Mouse (Mus musculus): ENCODE measurements around the gene Gstp2.

The Gstp2 gene

GRCm38 (mm10) chr19:3999121-3999730 is 46.6 kb downstream of the Gstp2 start:
- ChIA-PET POLR2A (interaction anchor here in 3 of 4 experiments (0.7 to 9.8 kb wide), 59 partner anchors 9 to 291 kb away, joined by 3 to 137 read pairs (median 5); partner anchors contain the start of genes Acy3 (in 3 of the 3), Gstp2 (in 3 of the 3), Ndufv1 (in 3 of the 3) and 1810055G02Rik (in 2 of the 3)), CTCF (interaction anchor here (0.6 to 4.3 kb wide), 52 partner anchors 8 to 413 kb away, joined by 3 to 71 read pairs (median 6); partner anchors contain the start of genes Ndufv1 (in 4 of the 4), Acy3 (in 3 of the 4), Gstp2 (in 2 of the 4) and Aip (in 1 of the 4))

GRCm38 (mm10) chr19:3998335-3998734 is 47.5 kb downstream of the Gstp2 start:
- ChIA-PET POLR2A (interaction anchor here in 3 of 4 experiments (0.7 to 9.8 kb wide), 15 partner anchors 10 to 124 kb away, joined by 3 to 137 read pairs (median 13); partner anchors contain the start of genes Acy3 (in 2 of the 3), Gstp2 (in 2 of the 3), Ndufv1 (in 2 of the 3) and Ndufs8 (in 1 of the 3)), CTCF (interaction anchor here (0.5 to 4.3 kb wide), 9 partner anchors 9 to 246 kb away, joined by 4 to 71 read pairs (median 7); partner anchors contain the start of genes Gstp2 (in 1 of the 4) and Ndufv1 (in 1 of the 4))

GRCm38 (mm10) chr19:3997231-3997630 is 48.6 kb downstream of the Gstp2 start:
- POLR2A ChIA-PET: interaction anchor here (0.6 to 9.8 kb wide), 6 partner anchors 9 to 336 kb away, joined by 3 to 137 read pairs (median 5); partner anchors contain the start of genes Ndufv1 (in 2 of the 4) and Acy3 (in 1 of the 4)

GRCm38 (mm10) chr19:3996747-3997146 is 49.1 kb downstream of the Gstp2 start:
- ChIA-PET CTCF (interaction anchor here in 3 of 4 experiments (0.8 to 2.3 kb wide), 8 partner anchors 8 to 210 kb away, joined by 3 to 12 read pairs (median 4); partner anchors contain the start of gene Acy3 (in 1 of the 3)), POLR2A (interaction anchor here (0.6 to 9.8 kb wide), 8 partner anchors 8 to 336 kb away, joined by 4 to 137 read pairs (median 8); partner anchors contain the start of genes Acy3 (in 2 of the 4), Gstp2 (in 1 of the 4) and Ndufv1 (in 1 of the 4))

More at GRCm38 (mm10) chr19:3997231-3997630, 48.6 kb downstream of the Gstp2 start:
- CTCF ChIA-PET: interaction anchor here (0.5 to 2.3 kb wide), 8 partner anchors 8 to 59 kb away, joined by 3 to 12 read pairs (median 4); partner anchors contain the start of gene Ndufv1 (in 1 of the 4)

GRCm38 (mm10) chr19:3996106-3996505 is 49.7 kb downstream of the Gstp2 start:
- ChIA-PET CTCF (interaction anchor here (0.6 to 2.3 kb wide), 9 partner anchors 10 to 211 kb away, joined by 3 to 12 read pairs (median 5); partner anchors contain the start of genes Ndufv1 (in 2 of the 4) and Acy3 (in 1 of the 4)), POLR2A (interaction anchor here in 3 of 4 experiments (0.7 to 9.8 kb wide), 13 partner anchors 10 to 235 kb away, joined by 3 to 137 read pairs (median 3); partner anchors contain the start of genes Acy3 (in 2 of the 3), Ndufv1 (in 2 of the 3), Gstp2 (in 1 of the 3) and Pold4 (in 1 of the 3))

GRCm38 (mm10) chr19:3995505-3995904 is 50.3 kb downstream of the Gstp2 start:
- POLR2A ChIA-PET: interaction anchor here in 3 of 4 experiments (0.6 to 9.8 kb wide), 15 partner anchors 9 to 236 kb away, joined by 3 to 137 read pairs (median 3); partner anchors contain the start of genes Acy3 (in 2 of the 3), Ndufv1 (in 2 of the 3), Gstp2 (in 1 of the 3) and Pold4 (in 1 of the 3)
- CTCF ChIA-PET: interaction anchor here (0.6 to 2.3 kb wide), 8 partner anchors 9 to 130 kb away, joined by 3 to 12 read pairs (median 5); partner anchors contain the start of genes Ndufv1 (in 2 of the 4) and Acy3 (in 1 of the 4)

GRCm38 (mm10) chr19:3994932-3995331 is 50.9 kb downstream of the Gstp2 start:
- ChIA-PET POLR2A (interaction anchor here in 2 of 4 experiments (0.6 to 9.8 kb wide), 5 partner anchors 10 to 212 kb away, joined by 3 to 137 read pairs (median 7); partner anchors contain the start of genes Acy3 (in 1 of the 2) and Ndufv1 (in 1 of the 2)), CTCF (interaction anchor here in 2 of 4 experiments (0.7 to 2.3 kb wide), 3 partner anchors 14 to 449 kb away, joined by 3 to 12 read pairs (median 6); no protein-coding TSS in a partner anchor)

- ChIA-PET POLR2A (interaction anchor here in 2 of 4 experiments (1.0 to 2.0 kb wide), 4 partner anchors 8 to 222 kb away, joined by 3 to 4 read pairs (median 4); partner anchors contain the start of genes AC109138.7 (in 1 of the 2), Aldh3b1 (in 1 of the 2), Clcf1 (in 1 of the 2) and Gm49405 (in 1 of the 2)), CTCF (interaction anchor here (0.6 to 3.0 kb wide), 4 partner anchors 8 to 37 kb away, joined by 4 to 12 read pairs (median 8); partner anchors contain the start of genes Gm49405 (in 1 of the 4) and Nudt8 (in 1 of the 4))
Observed at GRCm38 (mm10) chr19:3992416-3992815, 53.4 kb downstream of the Gstp2 start, which contains the start of gene Tbx10. Tbx10 (plus strand) TSS chr19:3992752.

- POLR2A ChIA-PET: interaction anchor here in 2 of 4 experiments (1.0 to 2.0 kb wide), 5 partner anchors 8 to 222 kb away, joined by 3 to 4 read pairs (median 4); partner anchors contain the start of genes Gm49405 (in 2 of the 2), Nudt8 (in 2 of the 2), AC109138.7 (in 1 of the 2) and Aldh3b1 (in 1 of the 2)
- CTCF ChIA-PET: interaction anchor here (1.2 to 3.0 kb wide), 3 partner anchors 8 to 12 kb away, joined by 7 to 12 read pairs (median 8); partner anchors contain the start of genes Gm49405 (in 1 of the 4) and Nudt8 (in 1 of the 4)
Observed at GRCm38 (mm10) chr19:3991966-3992365, 53.9 kb downstream of the Gstp2 start.

- POLR2A ChIA-PET: interaction anchor here in 2 of 4 experiments (1.0 to 2.0 kb wide), 5 partner anchors 9 to 222 kb away, joined by 3 to 4 read pairs (median 4); partner anchors contain the start of genes Gm49405 (in 2 of the 2), Nudt8 (in 2 of the 2), AC109138.7 (in 1 of the 2) and Aldh3b1 (in 1 of the 2)
- CTCF ChIA-PET: interaction anchor here in 3 of 4 experiments (1.4 to 3.0 kb wide), 4 partner anchors 8 to 11 kb away, joined by 4 to 12 read pairs (median 8); partner anchors contain the start of genes Gm49405 (in 1 of the 3) and Nudt8 (in 1 of the 3)
Observed at GRCm38 (mm10) chr19:3991562-3991961, 54.3 kb downstream of the Gstp2 start.

GRCm38 (mm10) chr19:3990804-3991203 is 55.0 kb downstream of the Gstp2 start:
- CTCF ChIA-PET: interaction anchor here (1.4 to 3.0 kb wide), 4 partner anchors 9 to 10 kb away, joined by 4 to 12 read pairs (median 9); partner anchors contain the start of genes Gm49405 (in 1 of the 4) and Nudt8 (in 1 of the 4)
- POLR2A ChIA-PET: interaction anchor here (0.6 to 1.6 kb wide), 4 partner anchors 8 to 1805 kb away, joined by 3 to 5 read pairs (median 4); partner anchors contain the start of genes Gm49405 (in 1 of the 4), Ndufv1 (in 1 of the 4) and Nudt8 (in 1 of the 4)

Data from embryonic stem cell, embryonic (primary cell).